Mouse (Mus musculus): ENCODE results near the gene H2-DMb1.

The H2-DMb1 gene

DNA sequence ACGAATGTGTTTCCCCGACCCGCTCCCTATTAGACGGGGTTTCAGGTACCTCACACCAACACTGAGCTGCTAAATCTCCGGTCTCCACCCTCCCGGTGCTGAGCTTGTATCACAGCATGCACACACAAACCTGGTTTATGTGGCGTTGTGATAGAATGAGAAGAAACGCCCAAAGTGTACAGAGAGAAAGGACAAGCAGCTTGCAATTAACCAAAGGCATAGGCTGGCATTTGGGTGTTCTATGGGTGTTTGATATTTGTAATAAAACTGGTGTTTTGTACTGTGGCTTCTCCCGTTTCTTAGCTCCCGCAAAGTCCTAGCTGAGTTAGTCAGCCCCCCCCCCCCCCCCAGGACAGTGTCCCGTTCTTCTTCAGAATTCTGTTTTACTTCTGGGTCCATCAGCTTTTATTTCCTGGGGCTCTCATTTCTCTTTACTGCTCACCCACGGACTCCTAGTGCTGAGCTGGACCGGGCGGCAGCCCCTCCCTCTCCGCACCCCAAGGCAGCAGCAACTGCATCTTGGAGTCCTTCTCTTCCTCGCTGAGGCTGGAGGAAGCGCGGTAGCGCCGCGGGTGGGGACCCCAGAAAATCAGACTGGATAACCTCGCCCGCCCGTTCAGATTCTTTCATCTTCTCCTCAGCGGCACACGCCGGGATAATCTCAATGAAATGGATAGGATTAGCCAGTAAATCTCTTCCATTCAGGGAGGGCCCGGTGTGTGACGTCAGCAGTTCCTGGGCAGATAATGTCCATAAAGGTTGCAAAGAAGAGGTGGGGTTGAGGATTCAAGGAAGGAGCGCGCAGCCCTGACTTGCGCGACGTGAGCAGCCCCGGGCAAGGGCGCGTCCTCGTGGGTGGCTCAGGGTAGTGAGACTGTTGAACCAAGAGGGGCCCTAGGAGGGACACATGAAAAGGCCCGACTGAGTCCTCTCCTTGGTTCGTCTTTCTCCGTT lies 44.3 kb downstream of the H2-DMb1 start, which contains the start of gene Psmb8:
Psmb8 (plus strand) TSS at position 781 of the 954 bp plus-strand sequence.
- peak; percentile 95 to 96 for DNase-seq

DNA sequence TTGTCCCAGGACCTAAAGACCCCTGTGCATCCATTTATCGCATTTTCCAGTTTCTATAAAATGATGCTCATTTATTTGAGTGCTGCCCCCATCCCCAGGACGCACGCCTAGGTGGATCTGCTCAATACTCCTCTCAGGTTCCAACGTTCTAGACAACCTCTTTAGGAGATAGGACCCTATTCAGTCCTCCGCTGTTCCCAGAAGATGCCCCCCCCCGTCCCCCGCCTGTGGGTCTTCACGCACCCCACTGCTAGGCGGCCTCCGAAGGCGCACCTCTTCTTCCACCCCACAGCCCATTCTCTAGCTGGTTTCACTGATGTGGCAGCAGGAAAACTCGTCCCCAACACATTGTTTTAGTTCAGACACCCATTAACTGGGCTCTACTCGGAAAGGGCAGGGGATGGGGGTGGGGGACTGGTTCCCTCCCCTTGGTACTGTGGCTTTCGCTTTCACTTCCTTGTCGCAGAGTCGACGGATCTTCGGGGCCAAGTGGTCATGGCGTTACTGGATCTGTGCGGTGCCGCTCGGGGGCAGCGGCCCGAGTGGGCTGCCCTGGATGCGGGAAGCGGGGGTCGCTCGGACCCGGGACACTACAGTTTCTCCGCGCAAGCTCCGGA lies 45.1 kb downstream of the H2-DMb1 start:
- DNase-seq: peak; percentile 69 to 80

DNA sequence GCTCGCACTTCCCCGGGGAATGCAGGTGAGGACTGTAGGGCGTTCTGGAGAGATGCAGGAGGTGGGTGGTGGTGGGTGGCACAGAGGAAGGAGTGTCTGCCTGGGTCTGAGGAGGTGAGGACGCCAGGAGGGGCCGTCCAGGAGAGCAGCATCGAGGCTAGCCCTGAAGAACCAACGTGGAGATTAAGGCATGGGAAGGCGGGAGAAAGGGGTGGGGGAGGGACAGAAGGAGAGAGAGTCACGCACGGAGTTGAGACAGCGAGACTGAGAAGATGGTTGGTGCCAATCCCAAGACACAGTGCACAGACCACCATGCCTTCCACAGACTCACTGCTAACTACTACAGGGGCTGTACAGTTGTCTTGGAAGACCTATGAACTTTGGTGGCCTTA lies 45.6 kb downstream of the H2-DMb1 start:
- no peak for DNase-seq

DNA sequence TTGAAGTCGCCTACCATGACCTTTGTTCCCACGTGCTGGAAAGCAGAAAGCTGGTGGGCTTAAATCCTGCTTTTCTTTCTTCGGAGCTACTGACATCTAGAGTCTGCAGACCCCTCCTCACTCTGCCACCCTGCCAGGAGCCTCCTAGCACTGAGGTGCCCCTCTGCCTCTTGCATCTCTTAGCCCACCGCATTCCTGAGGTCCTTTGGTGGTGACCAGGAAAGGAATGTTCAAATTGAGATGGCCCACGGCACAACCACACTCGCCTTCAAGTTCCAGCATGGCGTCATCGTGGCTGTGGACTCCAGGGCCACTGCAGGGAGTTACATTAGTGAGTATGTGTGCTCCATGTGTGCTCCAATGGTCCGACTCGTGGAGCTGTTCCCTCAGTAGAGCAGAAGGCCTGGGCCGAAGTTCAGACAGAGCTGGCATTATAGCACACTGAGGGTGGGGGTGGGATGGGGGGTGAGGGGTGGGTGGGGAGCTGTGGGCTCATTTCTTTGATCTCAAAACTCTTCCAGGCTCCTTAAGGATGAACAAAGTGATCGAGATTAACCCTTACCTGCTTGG lies 46.3 kb downstream of the H2-DMb1 start:
- DNase-seq: no peak

DNA sequence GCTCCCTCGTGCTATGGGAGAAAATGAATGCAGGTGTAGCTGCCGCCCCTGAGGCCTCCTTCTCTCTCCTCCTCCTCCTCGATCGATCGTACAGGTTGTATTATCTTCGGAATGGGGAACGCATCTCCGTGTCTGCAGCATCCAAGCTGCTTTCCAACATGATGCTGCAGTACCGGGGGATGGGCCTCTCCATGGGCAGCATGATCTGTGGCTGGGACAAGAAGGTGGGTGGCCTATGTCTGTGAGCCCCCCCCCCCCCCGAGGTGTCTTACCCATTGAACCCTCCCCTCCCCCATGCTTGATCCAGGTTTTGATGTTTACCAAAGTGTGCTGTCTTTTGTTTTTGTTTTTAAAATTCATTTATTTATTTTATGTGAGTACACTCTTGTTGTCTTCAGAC lies 47.2 kb downstream of the H2-DMb1 start:
- no peak for DNase-seq

DNA sequence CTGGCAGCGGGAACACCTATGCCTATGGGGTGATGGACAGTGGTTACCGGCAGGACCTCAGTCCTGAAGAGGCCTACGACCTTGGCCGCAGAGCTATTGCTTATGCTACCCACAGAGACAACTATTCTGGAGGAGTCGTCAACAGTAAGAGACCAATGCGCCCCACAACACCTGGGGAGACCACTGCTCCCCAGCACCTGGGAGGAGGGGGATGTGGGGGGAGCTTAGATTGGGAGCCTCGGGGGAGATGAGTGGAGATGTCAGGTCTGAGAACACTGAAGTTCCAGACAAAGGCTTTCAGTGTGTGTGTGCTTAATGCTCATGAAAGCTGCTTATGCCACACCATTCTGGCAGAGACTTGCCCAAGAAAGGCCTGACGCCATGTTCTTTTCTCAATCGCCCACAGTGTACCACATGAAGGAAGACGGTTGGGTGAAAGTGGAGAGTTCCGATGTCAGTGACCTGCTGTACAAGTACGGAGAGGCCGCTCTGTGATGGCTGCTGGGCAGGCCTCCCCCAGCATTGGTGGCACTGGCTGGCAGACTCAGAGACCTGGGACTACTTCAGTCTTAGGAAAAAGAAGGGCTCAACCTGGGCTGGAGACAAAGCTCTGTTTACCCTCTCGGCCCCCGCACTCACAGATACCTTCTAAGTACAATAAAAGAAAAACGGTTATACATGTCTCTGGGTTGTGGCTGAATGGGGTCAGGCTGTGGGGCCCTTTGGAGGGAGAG lies 48.1 kb downstream of the H2-DMb1 start:
- DNase-seq: no peak

DNA sequence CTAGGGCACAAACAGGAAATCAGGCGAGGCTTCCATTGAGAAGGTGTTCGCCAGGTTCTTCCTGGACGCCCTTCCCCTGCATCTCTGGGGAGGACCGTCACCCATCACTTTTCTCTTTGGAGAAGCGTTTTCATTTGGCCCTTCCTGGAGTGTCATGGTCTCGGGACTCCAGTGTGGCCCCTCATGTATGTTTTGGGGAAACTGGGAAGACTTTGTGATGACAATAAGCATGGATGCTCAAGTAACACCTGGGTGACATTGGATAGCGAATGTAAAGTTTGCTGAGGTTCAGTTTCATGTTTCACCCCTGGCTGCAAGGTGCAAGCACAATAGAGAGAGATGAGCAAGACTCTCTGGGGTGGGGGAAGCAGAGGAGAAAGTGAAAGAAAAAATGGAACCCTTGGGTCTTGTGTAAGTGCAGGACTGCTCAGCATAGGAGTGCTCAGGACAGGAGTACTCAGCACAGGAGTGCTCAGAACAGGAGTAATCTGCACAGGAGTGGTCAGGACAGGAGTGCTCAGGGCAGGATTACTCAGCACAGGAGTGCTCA lies 48.7 kb downstream of the H2-DMb1 start:
- no peak for DNase-seq

DNA sequence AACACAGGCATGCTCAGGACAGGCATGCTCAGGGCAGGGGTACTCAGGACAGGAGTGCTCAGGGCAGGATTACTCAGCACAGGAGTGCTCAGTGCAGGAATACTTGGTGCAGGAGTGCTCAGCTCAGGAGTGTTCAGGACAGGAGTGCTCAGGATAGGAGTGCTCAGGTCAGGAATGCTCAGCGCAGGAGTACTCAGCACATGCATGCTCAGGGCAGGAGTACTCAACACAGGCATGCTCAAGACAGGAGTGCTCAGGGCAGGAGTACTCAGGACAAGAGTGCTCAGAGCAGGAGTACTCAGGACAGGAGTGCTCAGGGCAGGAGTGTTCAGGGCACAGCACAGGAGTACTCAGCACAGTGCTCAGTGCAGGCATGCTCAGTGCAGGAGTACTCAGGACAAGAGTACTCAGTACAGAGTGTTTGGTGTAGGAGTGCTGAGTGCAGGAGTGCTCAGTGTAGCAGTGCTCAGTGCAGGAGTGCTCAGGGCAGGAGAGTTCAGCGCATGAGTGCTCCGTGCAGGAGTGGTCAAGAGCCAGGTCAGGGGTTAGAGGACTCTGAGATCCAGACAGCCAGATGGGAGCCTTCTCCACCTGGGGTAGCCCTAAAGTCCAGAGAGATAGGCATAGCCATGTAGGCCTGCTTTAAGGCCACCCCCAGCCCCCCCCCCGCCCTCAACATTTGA lies 50.0 kb downstream of the H2-DMb1 start:
- DNase-seq: no peak

DNA sequence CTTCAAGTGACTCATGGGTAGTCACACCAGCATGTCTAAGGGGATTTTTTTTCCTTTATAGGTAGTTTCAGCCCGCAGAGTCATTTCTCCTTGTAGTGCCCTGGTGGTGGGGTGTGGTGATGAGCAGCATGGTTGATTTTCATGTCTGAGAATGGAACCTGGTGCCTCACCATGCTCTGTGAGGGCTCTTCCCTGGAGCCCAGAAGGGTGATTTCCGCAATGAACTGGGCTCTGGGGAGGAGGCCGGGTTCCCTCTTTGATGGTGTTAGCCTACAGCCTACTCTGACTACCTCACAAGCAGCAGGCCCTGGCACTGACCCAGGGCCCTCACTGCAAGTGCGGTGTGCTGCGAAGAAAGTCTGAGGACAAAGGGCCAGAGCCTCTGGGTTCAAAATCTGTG lies 50.6 kb downstream of the H2-DMb1 start, which contains the start of gene Tap2:
Tap2 (plus strand) TSS at position 84 of the 400 bp plus-strand sequence.
- DNase-seq: peak in 1 of 2 experiments; percentile 36

DNA sequence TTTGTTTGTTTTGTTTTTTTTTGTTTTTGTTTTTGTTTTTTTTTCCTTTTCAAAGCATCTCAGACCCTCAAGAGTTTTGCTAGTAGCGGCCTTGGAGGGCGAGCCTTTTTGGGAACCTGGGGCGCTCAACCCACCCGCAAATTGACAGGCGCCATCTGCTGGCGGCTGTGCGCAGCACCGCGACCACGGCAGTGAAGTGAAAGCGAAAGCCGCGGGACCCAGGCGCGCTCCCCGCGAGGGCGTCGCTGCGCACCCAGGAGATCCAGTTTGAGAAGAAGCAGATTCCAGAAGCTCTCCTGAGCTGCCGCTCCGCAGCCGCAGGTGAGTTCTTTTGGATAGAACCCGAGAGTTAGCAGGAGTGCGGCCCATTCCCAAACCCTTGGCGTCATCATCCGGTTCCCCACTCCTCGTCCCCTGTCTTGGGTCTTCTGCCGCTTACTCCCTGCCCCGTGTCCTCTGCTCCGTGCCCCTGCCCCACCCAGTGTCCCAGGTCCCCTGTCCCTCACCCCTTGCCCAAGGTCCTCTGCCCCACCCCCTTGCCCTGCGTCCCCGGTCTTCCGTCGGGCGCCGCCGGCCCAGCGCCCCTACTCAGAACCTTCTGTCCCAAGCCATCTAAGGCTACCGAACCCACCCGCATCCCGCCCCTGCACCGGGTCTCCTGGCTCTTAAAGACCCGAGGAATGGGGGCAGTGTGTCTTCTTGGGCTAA lies 51.6 kb downstream of the H2-DMb1 start:
- peak; percentile 86 to 94 for DNase-seq

DNA sequence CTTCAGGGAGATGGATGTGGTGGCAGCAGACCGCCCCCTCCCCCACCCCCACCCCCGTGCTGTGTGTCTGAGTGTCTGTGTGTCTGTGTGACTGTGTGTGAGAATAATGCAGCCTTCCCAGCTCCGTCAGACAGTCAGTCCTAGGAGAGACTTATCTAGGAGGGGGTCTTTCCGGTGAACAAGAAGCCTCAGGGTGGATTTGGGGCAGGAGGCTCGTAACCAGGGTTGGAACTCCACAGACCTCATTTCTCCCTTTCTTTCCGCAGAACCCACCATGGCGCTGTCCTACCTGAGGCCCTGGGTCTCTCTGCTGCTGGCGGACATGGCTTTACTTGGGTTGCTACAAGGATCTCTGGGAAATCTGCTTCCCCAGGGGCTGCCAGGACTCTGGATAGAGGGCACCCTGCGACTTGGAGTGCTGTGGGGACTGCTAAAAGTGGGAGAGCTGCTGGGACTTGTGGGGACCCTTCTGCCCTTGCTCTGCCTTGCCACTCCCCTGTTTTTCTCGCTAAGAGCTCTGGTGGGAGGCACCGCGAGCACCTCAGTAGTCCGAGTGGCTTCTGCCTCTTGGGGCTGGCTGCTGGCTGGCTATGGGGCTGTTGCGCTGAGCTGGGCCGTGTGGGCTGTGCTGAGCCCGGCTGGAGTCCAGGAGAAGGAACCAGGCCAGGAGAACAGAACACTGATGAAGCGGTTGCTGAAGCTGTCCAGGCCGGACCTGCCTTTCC lies 52.3 kb downstream of the H2-DMb1 start:
- DNase-seq: peak in 1 of 2 experiments; percentile 41

DNA sequence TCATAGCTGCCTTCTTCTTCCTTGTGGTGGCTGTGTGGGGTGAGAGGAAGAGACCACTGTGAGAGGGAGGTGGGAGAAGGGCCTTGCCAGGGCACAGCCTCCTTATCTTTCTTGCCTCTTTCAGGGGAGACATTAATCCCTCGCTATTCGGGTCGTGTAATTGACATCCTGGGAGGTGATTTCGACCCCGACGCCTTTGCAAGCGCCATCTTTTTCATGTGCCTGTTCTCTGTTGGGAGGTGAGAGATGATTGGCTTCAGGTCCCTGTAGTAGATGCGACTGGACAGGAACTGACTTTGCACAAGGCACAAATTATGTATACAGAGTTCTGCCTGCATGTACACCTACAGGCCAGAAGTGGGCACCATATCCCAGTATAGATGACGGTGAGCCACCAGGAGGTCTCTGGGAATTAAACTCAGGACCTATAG lies 52.9 kb downstream of the H2-DMb1 start:
- DNase-seq: peak; percentile 44 to 52

DNA sequence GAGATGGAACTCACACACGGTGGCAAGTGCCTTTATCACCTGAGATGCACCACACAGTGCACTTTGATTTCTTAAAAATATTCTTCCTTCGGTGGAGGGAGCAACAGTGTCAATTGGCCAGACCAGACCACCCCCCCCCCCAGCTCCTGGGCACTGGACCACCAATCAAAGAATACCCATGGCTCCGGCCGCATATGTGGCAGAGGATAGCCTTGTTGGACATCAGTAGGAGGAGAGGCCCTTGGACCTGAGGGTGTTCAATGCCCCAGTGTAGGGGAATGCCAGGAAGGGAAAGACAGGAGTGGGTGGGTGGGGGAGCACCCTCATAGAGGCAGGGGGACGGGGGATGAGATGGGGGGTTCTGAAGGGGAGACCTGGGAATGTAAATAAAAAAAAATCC lies 53.9 kb downstream of the H2-DMb1 start:
- peak in 1 of 2 experiments; percentile 2 for DNase-seq

DNA sequence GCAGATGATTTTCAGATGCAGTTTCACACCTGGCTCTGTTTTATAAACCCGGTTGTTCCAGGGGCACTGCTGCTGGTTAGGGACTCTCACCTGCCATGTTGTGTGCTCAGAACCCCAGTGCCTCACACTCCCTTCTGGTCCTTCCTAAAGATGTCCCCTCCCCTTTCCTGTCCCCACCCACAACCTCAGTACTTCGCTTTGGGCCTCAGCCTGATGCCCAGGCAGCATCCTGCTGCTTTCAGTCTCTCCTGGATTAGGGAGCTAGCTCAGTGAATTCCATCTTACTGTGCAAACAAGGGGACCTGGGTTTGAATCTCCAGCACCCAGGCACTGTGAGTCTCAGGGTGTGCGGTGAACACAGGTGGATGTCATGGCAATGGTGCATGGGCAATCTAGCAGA lies 54.6 kb downstream of the H2-DMb1 start:
- DNase-seq: peak in 1 of 2 experiments; percentile 11

DNA sequence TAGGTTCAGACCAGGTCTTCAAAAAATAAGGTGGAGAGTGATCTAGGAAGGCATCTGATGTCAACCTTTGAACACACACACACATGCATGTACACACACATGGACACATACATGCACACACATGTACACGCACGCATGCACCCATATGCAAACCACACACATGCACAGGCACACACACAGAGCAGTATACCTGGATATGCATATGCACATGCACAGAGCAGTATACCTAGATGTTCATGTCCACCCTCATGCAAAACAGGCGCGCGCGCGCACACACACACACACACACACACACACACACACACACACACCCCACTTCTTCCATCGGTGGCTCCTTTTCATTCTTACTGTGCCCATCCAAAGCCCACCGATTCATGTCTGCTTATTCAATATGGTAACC lies 55.0 kb downstream of the H2-DMb1 start:
- peak in 1 of 2 experiments; percentile 0 for DNase-seq

DNA sequence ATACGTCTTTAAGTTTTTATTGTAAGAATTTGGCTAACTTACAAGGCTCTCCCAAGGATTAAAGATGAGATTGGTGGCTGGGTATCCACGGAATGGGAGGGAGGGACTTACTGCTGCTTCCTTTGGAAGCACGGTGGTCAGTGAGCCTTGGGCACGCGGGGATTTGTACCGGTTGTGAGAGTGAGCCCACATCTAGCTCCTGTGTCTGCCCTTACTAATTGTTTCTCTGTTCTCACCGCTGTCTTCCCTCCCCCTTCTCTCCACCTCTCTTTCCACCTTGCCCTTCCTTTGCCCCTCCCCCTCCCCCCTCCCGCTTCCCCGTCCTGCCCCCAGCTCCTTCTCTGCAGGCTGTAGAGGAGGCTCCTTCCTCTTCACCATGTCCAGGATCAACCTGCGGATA lies 55.5 kb downstream of the H2-DMb1 start:
- DNase-seq: peak in 1 of 2 experiments; percentile 1

DNA sequence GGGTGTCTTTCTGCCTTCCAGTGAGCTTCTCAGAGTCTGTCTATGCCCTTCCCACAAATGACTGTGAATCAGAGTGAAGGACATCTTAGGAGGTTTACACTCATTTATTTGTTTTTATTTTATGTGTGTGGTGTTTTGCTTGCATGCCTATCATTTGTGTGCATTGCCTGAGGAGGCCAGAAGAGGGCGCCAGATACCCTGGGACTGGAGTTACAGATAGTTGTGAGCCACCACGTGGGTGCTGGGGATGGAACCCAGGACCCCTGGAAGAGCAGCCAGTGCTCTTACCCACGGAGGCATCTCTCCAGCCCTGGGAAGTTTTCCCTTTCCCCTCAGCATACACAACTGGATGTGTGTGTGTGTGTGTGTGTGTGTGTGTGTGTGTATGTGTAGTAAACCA lies 56.8 kb downstream of the H2-DMb1 start:
- peak in 1 of 2 experiments; percentile 35 for DNase-seq

Measured in kidney, postnatal 36 days (tissue).